Mouse (Mus musculus) layer of hippocampus, postnatal 14 days (tissue): ENCODE data around the gene 4930544D05Rik. TPM values are rescaled to one million over a fixed set of nuclear protein-coding genes. Genes with fewer than 3 reads are reported as not detected.

ENCODE experiments used
- DNase-seq, 2 experiments: peaks; one replicate each; pipeline ENCODE4 v3.0.0; 2021 to 2022; ENCODE audit warnings: low spot score in 2 of 2, mixed read lengths in 1 of 2
- total RNA-seq, 2 experiments: library from RNA; stranded (reverse); gene quantifications; 2 replicates each; pipeline ENCODE4 v1.2.3; 2021

4930544D05Rik gene
- total RNA-seq, 2 experiments from 2014 or later: 0.88 TPM

GRCm38 (mm10) chr11:70654923-70655570, 39.4 kb downstream of the 4930544D05Rik start:
- DNase-seq: peak in 1 of 2 experiments; percentile 78

- DNase-seq: no peak
These were observed 40.2 kb downstream of the 4930544D05Rik start for GRCm38 (mm10) chr11:70655571-70656455.

- no peak for DNase-seq
These were observed 40.8 kb downstream of the 4930544D05Rik start for GRCm38 (mm10) chr11:70656456-70656927.

- DNase-seq: no peak
These were observed 41.3 kb downstream of the 4930544D05Rik start, which contains the start of gene Eno3 for GRCm38 (mm10) chr11:70656964-70657363. Gene Eno3 (plus strand): TSS chr11:70657202.

- DNase-seq: no peak
These were observed 41.9 kb downstream of the 4930544D05Rik start for GRCm38 (mm10) chr11:70657573-70657972.

- DNase-seq: no peak
These were observed 42.3 kb downstream of the 4930544D05Rik start for GRCm38 (mm10) chr11:70657991-70658390.

- DNase-seq: no peak
These were observed 42.9 kb downstream of the 4930544D05Rik start for GRCm38 (mm10) chr11:70658521-70658920.

GRCm38 (mm10) chr11:70658942-70659341, 43.3 kb downstream of the 4930544D05Rik start:
- DNase-seq: no peak

GRCm38 (mm10) chr11:70660571-70660970, 44.9 kb downstream of the 4930544D05Rik start:
- no peak for DNase-seq

- DNase-seq: no peak
These were observed 47.5 kb downstream of the 4930544D05Rik start for GRCm38 (mm10) chr11:70663101-70663500.

- DNase-seq: no peak
These were observed 48.3 kb downstream of the 4930544D05Rik start for GRCm38 (mm10) chr11:70663957-70664356.

GRCm38 (mm10) chr11:70664741-70665140, 49.1 kb downstream of the 4930544D05Rik start:
- no peak for DNase-seq

Other genes with a start within 250 kb of the 4930544D05Rik start
- 10 to 100 TPM; 38.5 to 39.6 TPM for gene Pelp1, start 205.8 kb upstream of the 4930544D05Rik start, total RNA-seq
- 10 to 100 TPM; 94.0 to 95.9 TPM for gene Arrb2, start 183.2 kb upstream of the 4930544D05Rik start, total RNA-seq
- gene Med11, start 163.9 kb upstream of the 4930544D05Rik start, total RNA-seq: 10 to 100 TPM; 12.9 to 17.9 TPM
- gene Zmynd15, start 156.4 kb upstream of the 4930544D05Rik start, total RNA-seq: 1 to 10 TPM in 1 of 2 experiments, under 1 TPM in 1; 0.62 to 1.2 TPM
- under 1 TPM; 0.62 to 0.78 TPM for gene Cxcl16, start 155.9 kb upstream of the 4930544D05Rik start, total RNA-seq
- 1 to 10 TPM in 1 of 2 experiments, not detected in 1; 1.0 TPM for gene Tm4sf5, start 110.6 kb upstream of the 4930544D05Rik start, total RNA-seq
- gene Vmo1, start 101.2 kb upstream of the 4930544D05Rik start, total RNA-seq: not detected
- gene Gltpd2, start 96.7 kb upstream of the 4930544D05Rik start, total RNA-seq: not detected
- gene Psmb6, start 90.5 kb upstream of the 4930544D05Rik start, total RNA-seq: 100 to 1,000 TPM; 198 to 203 TPM
- gene Gm40193, start 82.9 kb upstream of the 4930544D05Rik start, total RNA-seq: not detected
- gene Pld2, start 75.8 kb upstream of the 4930544D05Rik start, total RNA-seq: 10 to 100 TPM; 21.9 to 24.5 TPM
- 100 to 1,000 TPM; 350 to 366 TPM for gene Mink1, start 53.0 kb upstream of the 4930544D05Rik start, total RNA-seq
- gene Chrne, start 3.4 kb downstream of the 4930544D05Rik start, total RNA-seq: under 1 TPM; 0.32 to 0.57 TPM
- not detected for gene Gp1ba, start 23.3 kb downstream of the 4930544D05Rik start, total RNA-seq
- gene Rnf167, start 31.4 kb downstream of the 4930544D05Rik start, total RNA-seq: 10 to 100 TPM; 70.2 to 72.3 TPM
- 100 to 1,000 TPM; 124 to 127 TPM for gene Slc25a11, start 31.6 kb downstream of the 4930544D05Rik start, total RNA-seq
- 100 to 1,000 TPM; 340 to 380 TPM for gene Pfn1, start 38.8 kb downstream of the 4930544D05Rik start, total RNA-seq
- gene Eno3, start 41.4 kb downstream of the 4930544D05Rik start, total RNA-seq: 10 to 100 TPM in 1 of 2 experiments, 1 to 10 TPM in 1; 5.9 to 10.1 TPM
- gene Spag7, start 53.6 kb downstream of the 4930544D05Rik start, total RNA-seq: 10 to 100 TPM; 45.8 to 53.7 TPM
- 100 to 1,000 TPM; 288 to 296 TPM for gene Camta2, start 72.3 kb downstream of the 4930544D05Rik start, total RNA-seq
- 1 to 10 TPM; 1.9 to 2.1 TPM for gene Inca1, start 84.3 kb downstream of the 4930544D05Rik start, total RNA-seq
- 10 to 100 TPM; 66.2 to 68.4 TPM for gene Kif1c, start 84.7 kb downstream of the 4930544D05Rik start, total RNA-seq
- gene Zfp3, start 148.4 kb downstream of the 4930544D05Rik start, total RNA-seq: 10 to 100 TPM; 17.7 to 21.0 TPM
- not detected for gene Scimp, start 196.7 kb downstream of the 4930544D05Rik start, total RNA-seq
- gene Rabep1, start 228.9 kb downstream of the 4930544D05Rik start, total RNA-seq: 100 to 1,000 TPM; 107 to 109 TPM